Mouse (Mus musculus) adrenal gland, postnatal 36 days (tissue): ENCODE results near the gene Mlxipl. TPM values are rescaled to one million over a fixed set of nuclear protein-coding genes. Genes with fewer than 3 reads are reported as not detected.

ENCODE experiments used
- DNase-seq, 2 experiments: peaks; one replicate each; pipeline ENCODE4 v3.0.0; 2021; ENCODE audit warnings: mixed read lengths in 1 of 2
- total RNA-seq, 2 experiments: library from RNA; stranded (reverse); gene quantifications; 2 replicates each; pipeline ENCODE4 v1.2.3; 2021

Mlxipl gene
- total RNA-seq, 2 experiments from 2014 or later: 47.4 to 73.6 TPM

GRCm38 (mm10) chr5:135145955-135146354 lies 56.3 kb downstream of the Mlxipl start:
- no peak for DNase-seq

DNA sequence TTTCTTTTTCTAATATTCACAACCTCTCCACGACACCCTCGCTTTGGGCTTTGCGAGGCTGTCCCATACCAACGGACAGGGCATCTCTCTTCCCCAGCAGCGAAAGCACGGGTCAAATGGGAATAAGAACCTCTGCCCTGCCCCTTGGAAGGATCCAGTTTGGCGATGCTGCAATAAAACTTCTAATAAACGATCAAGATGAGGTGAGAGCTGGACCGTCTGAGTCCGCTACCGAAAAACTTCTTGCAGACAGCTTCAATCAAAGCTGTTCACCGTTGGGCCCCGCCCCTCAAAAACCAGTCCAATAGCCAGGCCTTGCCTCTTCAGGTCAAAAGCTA lies 59.0 kb downstream of the Mlxipl start:
- no peak for DNase-seq

DNA sequence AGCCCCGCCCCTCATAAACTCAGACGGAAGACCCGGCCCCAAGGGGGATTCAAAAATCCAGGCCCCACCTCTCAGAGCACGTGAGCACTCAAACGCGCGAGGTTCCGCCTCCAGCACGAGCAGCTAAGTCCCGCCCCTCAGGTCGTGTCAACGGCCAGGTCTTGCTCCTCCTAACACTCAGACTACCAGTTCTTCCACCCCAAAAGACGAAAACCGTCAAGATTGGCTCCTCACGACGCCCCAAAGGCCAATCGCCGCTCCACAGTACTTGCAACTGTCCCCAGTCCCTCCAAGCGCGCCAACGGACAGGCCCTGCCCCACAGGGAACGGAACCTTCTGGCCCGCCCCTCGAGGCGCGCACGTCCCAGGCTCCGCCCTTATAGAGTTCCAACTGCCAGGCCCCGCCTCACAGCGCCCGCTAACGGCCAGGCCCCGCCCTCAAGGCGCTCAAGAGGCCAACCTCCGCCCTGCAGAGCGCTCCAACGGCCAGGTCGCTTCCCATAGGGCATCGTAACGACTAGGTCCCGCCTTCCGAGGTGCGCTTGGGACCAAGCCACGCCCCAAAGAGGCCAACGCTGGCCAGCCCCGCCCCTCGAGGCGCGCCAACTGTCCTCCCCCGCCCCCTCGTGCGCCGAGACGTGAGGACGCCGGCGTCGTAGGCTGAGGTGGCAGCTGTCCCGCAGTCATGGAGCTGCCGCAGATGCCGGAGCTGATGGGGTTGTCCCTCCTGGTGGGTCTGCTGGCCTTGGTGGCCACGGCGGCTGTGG lies 59.5 kb downstream of the Mlxipl start, which contains the start of gene Tbl2:
Gene Tbl2 (plus strand): TSS at position 605 of the 767 bp plus-strand sequence.
- peak; percentile 99 for DNase-seq

DNA sequence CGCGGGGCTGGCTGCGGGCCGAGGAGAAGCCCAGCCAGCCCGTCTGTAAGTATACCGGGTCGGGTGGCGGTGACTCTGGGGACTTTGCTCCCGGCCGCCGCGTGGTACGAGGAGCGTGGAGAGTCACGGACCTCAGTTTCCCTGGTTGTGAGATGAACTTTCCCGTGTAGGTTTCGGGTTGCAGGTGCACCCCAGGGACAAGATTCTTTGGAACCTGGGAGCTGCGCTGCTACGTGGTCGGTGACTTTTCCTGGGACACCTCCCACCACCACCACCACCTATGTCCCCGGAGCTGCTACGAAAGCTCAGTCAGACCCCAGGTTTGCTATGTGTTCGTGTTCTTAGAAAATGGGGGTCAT lies 60.1 kb downstream of the Mlxipl start:
- DNase-seq: no peak

- DNase-seq: no peak
Measured at GRCm38 (mm10) chr5:135156496-135156895, 66.8 kb downstream of the Mlxipl start.

GRCm38 (mm10) chr5:135161221-135161620 lies 71.5 kb downstream of the Mlxipl start:
- DNase-seq: peak; percentile 46 to 60

DNA sequence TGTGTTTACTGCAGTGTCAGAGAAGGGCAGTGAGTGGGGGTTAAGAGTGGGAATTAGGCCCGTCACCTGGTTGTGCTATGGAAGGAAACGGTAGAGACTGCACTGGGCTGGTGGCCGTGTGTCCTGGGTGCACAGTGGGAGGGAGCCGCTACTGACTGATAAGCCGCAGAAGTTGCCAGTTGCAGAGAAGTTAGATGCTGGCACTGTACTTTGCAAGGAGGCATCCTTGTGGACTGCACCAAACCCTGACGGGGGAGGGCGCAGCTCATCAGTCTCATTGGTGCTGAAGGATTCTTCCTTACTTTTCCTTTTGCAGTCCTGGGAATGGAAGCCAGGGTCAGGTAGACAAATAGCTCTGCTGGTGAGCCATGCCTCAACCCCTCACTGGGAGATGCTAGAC lies 72.0 kb downstream of the Mlxipl start:
- no peak for DNase-seq

DNA sequence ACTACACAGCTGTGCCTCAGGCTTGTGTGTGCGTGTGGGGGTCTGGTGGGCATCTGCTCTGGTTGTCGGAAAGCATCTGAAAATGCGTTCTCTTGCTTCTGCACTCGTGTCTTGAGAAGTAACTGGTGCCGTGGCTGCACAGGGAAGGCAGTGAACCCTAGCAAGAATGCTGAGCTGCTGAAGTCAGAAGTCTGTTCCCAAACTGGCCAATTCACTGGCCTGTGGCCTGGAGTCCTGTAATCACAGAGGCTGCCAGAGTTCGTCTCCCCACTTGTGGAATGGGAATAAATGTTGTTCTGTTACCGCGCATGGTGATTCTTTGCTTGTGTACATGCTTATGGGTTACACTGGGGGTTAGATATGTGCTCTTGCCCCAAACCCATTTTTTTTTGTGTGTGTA lies 72.7 kb downstream of the Mlxipl start:
- no peak for DNase-seq

DNA sequence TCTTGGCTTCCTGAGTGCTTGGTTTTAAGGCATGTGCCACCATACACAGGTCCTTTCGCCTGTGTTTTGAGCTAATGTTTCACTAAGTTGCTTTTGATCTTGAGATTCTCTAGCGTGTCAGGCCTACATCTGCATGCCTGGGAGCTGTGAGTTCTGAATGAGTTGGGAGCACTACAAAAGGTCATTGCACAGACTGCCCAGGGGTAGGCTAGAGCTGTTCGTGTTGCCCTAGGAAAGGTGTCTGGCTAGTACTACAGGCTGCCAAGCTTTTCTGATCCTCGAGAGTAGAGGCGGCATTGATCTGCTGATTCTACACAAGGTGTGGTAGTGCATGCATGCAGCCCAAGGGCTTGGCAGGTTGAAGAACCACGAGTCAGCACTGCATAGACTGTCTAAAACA lies 73.1 kb downstream of the Mlxipl start:
- no peak for DNase-seq

- no peak for DNase-seq
Measured at GRCm38 (mm10) chr5:135166909-135167308, 77.2 kb downstream of the Mlxipl start.

DNA sequence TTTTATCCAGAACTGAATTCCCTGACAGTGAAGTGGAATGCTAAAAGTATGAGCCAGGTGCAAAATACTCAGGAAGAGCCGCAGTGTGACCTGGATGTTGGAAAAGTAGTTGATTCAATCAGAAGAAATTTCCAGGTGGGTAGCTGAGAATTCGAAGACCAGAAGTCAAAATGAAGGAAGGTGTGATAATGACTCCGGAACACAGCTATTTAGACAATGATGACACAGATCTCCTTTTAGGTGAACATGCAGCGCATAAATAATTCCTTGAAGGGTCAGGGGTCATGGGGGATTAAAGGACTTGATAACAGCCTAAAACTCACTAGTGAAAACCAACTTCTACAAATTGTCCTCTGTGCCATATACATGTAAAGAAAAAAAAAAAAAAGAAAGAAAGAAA lies 77.8 kb downstream of the Mlxipl start:
- no peak for DNase-seq

- peak; percentile 97 to 98 for DNase-seq
Measured at GRCm38 (mm10) chr5:135168063-135169062, 78.7 kb downstream of the Mlxipl start, which contains the start of gene Bcl7b. TSS of gene Bcl7b (plus strand) at chr5:135168283.

DNA sequence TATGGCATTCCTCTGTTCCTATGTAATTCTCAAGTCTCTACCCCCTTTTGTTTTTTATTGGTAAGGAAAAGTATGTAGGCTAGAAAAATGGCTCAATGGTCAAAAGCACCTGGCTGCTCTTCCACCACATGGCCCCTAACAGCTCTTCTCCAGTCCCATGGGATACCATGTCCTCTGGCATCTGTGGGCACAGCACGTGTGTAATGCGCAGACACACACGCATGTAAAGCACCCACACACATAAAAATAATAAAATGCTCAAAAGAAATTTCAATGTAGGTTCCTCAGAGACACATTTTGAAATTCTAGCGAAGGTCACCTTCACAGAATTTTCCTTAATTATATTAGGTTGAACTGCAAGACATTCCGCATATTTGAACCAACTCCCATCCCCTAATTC lies 79.8 kb downstream of the Mlxipl start:
- DNase-seq: no peak

- DNase-seq: no peak
Measured at GRCm38 (mm10) chr5:135171688-135172220, 82.1 kb downstream of the Mlxipl start.

GRCm38 (mm10) chr5:135172986-135173385 lies 83.3 kb downstream of the Mlxipl start:
- no peak for DNase-seq

DNA sequence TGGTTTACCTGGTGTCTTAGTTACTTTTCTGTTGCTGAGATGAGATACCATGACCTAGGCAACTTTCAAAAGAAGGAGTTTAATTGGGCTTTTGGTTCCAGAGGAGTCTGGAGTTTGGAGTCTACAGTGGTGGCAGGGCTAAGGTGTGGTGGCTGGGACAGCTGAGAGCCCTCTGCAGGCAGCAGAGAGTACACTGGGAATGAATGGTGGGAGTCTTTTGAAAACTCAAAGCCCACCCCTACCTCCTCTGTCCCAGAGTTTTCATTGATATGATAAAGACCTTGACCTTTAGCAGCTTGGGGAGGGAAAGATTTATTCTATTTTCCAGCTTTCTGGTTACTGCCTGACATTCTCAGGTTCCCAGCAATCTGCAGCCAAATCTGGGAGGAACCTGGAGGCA lies 85.4 kb downstream of the Mlxipl start:
- DNase-seq: no peak

GRCm38 (mm10) chr5:135178523-135178922 lies 88.8 kb downstream of the Mlxipl start:
- DNase-seq: no peak

DNA sequence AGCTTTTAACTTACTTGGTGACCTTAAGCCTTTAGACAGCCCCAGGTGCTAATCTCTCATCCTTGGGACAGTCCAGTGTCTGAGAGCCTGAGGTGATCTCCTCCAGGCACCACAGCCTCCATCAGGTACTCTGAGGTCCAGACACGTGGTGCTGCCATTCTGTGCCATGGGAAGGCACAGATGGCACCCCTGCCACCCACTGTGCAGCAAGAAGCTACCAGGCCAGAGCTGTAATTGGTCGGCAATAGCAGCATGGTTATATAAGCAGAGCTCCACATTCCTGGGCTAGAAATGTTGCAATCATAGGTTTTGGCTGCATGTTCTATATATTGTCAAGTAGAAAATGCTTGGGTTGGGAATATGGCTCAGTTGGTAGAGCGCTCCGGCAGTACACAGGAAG lies 89.3 kb downstream of the Mlxipl start:
- no peak for DNase-seq

DNA sequence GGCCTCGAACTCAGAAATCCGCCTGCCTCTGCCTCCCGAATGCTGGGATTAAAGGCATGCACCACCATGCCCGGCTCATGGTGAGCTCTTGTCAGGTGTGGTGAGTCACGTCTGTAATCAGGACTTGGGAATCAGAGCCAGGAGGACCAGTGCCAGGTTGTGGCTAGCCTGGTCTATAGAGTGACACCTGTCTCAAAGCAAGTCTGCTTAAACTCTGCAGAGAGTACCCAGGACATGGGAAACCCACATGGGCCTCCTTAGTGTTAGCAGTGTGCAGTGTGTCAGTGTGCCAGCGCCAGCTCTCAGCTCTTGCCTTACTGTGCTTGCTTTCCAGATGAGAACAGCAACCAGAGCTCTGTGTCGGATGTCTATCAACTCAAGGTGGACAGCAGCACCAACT lies 89.9 kb downstream of the Mlxipl start:
- DNase-seq: no peak

DNA sequence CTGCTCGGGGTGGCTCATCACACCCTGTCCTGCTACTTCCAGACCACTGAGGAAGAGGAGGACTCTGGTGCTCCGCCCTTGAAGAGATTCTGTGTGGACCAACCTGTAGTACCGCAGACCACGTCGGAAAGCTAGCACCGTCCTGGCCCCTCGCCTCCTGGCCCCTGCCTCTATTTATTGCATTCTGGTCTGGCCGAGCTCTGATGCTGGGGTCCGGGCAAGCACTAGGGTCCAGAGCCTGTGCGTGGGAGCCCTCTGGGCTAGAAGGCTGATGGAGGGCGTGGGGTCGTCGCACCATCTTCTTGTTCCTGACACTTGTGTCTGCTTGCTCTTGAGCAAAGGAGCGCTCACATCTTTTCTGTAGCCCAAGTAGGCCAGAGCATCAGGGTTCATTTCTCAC lies 91.1 kb downstream of the Mlxipl start:
- DNase-seq: no peak

DNA sequence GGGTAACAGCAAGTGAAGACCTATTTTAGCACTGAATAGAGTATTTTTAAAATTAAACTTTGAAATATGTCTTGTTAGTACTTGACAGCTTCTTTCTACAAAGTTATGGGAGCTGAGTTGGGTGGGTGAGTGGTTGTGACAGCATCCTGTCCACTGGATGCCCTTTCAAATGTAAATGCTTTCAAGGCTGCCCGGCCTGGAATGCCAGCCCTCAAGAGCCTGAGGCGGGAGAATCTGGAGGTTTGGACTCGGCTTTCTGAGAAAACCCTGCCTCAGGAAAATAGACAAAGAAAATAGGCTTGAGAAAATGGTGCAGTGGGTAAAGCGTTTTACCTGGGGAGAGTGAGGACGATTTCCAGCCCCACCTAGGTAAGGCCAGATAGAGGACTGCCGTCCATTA lies 92.1 kb downstream of the Mlxipl start:
- no peak for DNase-seq

GRCm38 (mm10) chr5:135183131-135183861 lies 93.6 kb downstream of the Mlxipl start:
- DNase-seq: no peak
